Mouse (Mus musculus) inflammation-experienced regulatory T-cells, adult 6 months (primary cell): ENCODE results near the gene Msx1. TPM values are rescaled to one million over a fixed set of nuclear protein-coding genes. Genes with fewer than 3 reads are reported as not detected.

Experiments
- ATAC-seq: one replicate; pipeline ENCODE4 v1.8.0; 2017
- polyA plus RNA-seq, 3 experiments: library from polyadenylated mRNA; unstranded; fragments of 100-300 nt; shearing (Covaris generic); gene quantifications; one replicate each; pipeline ENCODE4 v1.2.1; 2017

The Msx1 gene
- polyA plus RNA-seq, 3 experiments from 2014 or later: not detected

GRCm38 (mm10) chr5:37784847-37785391, 39.5 kb downstream of the Msx1 start:
- no peak for ATAC-seq

DNA sequence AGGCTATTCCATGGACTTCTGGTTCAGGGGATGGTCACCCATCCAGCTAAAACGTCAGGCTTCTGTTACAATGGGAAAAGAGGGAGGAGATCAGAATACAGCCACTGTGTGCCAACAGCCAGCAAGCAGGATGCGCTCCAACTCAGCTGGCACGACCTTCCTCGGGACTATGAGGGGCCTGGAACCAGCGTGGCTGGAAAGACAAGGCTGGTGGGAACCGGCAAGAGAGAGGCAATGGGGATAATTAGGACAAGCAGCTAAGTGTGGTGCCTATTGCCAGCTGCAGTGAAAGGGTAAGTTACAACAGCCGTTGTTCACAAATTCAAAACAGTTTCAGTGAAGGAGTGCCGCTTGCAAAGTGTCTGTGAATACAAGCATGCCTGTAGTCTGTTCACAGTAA, 41.1 kb downstream of the Msx1 start:
- ATAC-seq: no peak

DNA sequence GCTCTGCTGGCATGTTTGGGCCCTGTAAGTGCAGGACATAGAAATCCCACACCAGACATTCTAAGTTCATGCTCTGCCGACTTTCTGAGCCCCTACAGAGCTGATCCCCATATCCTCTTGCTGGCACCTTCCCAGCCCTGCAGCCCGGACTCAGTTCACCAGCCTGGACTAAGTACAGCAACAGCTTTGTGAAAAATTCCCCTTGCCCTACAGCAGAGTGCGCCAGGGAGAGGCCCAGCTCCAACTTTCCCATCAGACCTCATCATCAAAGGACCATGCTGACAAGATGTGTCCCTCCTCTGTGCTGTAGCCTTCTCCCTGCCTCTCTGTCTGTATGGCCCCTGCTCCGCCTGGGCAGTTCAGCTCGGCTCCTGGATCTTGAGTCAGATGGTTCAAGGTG, 48.7 kb downstream of the Msx1 start:
- ATAC-seq: no peak

DNA sequence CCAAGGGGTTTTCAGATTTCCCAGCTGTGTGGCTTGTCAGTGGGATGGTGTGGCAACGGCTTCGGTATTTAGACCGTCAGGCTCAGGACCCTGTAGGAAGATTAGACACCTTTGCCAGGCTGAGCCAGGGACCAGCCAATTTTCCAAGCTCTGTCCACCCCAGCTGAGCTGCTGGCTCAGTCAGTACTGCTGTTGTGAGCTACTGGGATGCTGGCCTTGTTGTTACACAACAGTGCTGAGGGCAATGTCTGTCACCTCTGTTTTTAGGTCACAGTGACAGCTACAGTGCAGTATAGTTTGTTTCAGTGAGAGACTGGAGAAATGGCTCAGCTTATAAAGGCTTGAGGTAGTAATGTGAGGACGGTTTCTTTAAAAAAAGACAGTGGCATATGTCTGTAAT, 50.4 kb downstream of the Msx1 start:
- ATAC-seq: no peak

GRCm38 (mm10) chr5:37770870-37771269, 53.5 kb downstream of the Msx1 start:
- no peak for ATAC-seq

Other genes with a start within 250 kb of the Msx1 start
- gene Stk32b, start 107.4 kb downstream of the Msx1 start, polyA plus RNA-seq: not detected
- gene Cytl1, start 89.1 kb downstream of the Msx1 start, polyA plus RNA-seq: not detected
- gene Stx18, start 214.2 kb upstream of the Msx1 start, polyA plus RNA-seq: 10 to 100 TPM; 22.4 to 29.8 (median 25.4) TPM